Mouse (Mus musculus): ENCODE measurements at regions not wholly inside any gene's neighbourhood (a gene's known extent, or its start where the extent isn't known, plus 50 kb on each side); places are given as distances from the start of the nearest gene placed in this dataset.

DNA sequence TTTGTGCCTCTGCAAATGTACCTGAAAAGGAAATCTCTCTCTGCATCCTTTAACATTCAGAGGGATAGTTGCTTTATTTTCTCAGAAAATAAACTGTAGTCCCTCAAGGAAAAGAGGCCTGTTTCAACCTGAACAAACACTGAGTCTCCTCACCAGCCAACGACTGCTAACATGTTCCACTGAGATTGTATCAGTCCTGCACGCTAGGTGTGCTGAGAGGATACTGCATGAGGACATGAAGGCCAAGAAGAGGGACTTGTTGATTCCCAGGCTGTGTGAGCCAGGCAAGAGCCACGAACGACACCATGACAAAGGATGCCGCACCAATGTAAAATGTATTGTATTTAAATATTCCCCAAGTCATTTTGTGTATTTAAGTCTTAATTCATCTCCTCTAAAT is 65.2 kb downstream of the Gm4791 start:
- no peak for DNase-seq (ENCODE audit: low read depth in 3 of 3, low spot score in 3 of 3)
- Histone ChIP-seq H3K27me3 (ENCODE audit: control insufficient read depth, insufficient read depth, low read length) (no peaks in the 10 kb centered on the region), H3K27ac (no peak overlapping the region), H3K36me3 (replicated peaks; ENCODE audit: control insufficient read depth, insufficient read depth, low read depth) (no peaks in the 10 kb centered on the region), H3K4me3 (ENCODE audit: insufficient read depth in 1 of 2, low read depth in 2 of 2, low read length in 2 of 2) (no peak overlapping the region), H3K4me2 (ENCODE audit: low read depth) (no peak overlapping the region), H3K9ac (replicated peaks) (no peak overlapping the region), H3K4me1 (replicated peaks; ENCODE audit: control insufficient read depth in 2 of 2, insufficient read depth in 2 of 2, low read length in 1 of 2) (no peaks in the 10 kb centered on the region), H3K9me3 (ENCODE audit: control insufficient read depth, low read length) (no peaks in the 10 kb centered on the region)
- 55% methylated on average over 5 of the region's 5 CpGs for WGBS (ENCODE audit: insufficient replicate concordance)
- no peak for TF ChIP-seq EP300 (IDR thresholded peaks at IDR 0.05; ENCODE audit: low read depth)
- no peak for TF ChIP-seq CTCF (IDR thresholded peaks at IDR 0.05; ENCODE audit: low read depth)
- no peak for ATAC-seq (ENCODE audit: insufficient read depth)

DNA sequence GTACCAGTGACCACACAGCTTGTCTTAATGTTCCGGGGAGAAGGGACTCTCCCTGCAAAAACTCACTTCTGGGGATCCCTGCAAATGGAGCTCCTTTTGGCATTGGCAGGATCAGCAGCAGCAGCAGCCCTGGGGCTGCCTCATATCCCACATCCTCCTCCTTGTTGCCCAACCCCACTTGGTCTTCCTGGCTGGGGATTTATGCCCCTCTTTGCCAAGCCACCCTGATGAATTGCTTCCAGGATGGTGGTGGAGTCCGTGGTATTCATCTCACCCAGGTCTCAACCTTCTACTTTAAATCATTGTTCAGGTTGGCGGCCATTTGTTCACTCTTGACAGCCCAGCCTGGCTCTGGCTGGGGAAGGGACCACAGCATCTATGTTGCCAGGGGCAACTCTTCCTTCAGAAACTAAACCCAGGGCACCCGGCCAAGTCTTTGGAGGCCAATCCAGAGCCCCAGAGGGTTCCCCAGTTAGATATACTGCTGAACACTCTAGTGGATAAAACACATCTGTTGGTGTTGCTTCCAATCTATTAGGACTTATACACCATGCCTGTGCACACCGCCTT is 66.0 kb downstream of the Gm4791 start:
- H3K27me3 ChIP-seq (ENCODE audit: control insufficient read depth, insufficient read depth, low read length) = no peaks in the 10 kb centered on the region
- H3K9ac ChIP-seq (replicated peaks) = no peak overlapping the region
- TF ChIP-seq EP300 (IDR thresholded peaks at IDR 0.05; ENCODE audit: low read depth) (no peak), CTCF (IDR thresholded peaks at IDR 0.05; ENCODE audit: low read depth) (no peak)
- WGBS (ENCODE audit: insufficient replicate concordance) = 47% methylated on average over 5 of the region's 5 CpGs
- no peaks in the 10 kb centered on the region for H3K9me3 ChIP-seq (ENCODE audit: control insufficient read depth, low read length)
- ATAC-seq (ENCODE audit: insufficient read depth) = no peak
- DNase-seq (ENCODE audit: low read depth in 3 of 3, low spot score in 3 of 3) = no peak
- H3K4me3 ChIP-seq (ENCODE audit: insufficient read depth in 1 of 2, low read depth in 2 of 2, low read length in 2 of 2) = no peak overlapping the region
- H3K36me3 ChIP-seq (replicated peaks; ENCODE audit: control insufficient read depth, insufficient read depth, low read depth) = no peaks in the 10 kb centered on the region
- no peak overlapping the region for H3K27ac ChIP-seq
- H3K4me2 ChIP-seq (ENCODE audit: low read depth) = no peak overlapping the region
- no peaks in the 10 kb centered on the region for H3K4me1 ChIP-seq (replicated peaks; ENCODE audit: control insufficient read depth in 2 of 2, insufficient read depth in 2 of 2, low read length in 1 of 2)

DNA sequence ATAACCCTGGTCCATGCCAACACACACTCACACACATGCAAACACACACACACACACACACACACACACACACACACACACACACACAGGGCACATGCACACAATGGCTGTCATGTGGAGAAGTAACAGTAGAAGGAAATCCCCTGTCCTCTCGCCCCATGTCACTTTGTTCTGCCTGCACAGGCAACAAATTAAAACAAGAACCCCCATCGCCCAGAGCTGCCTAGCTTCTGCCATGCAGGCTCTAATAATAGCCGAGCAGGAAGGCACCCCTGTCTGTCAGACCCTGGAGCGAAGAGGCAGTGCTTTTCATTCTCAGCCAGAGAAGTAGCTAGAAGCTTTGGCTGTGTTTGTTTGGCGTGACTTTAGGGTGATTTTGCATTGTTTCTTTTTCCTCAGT is 70.9 kb downstream of the Gm4791 start:
- Histone ChIP-seq H3K4me2 (ENCODE audit: low read depth) (no peak overlapping the region), H3K9ac (replicated peaks) (no peak overlapping the region), H3K4me3 (ENCODE audit: insufficient read depth in 1 of 2, low read depth in 2 of 2, low read length in 2 of 2) (no peak overlapping the region), H3K27me3 (ENCODE audit: control insufficient read depth, insufficient read depth, low read length) (no peaks in the 10 kb centered on the region), H3K4me1 (replicated peaks; ENCODE audit: control insufficient read depth in 2 of 2, insufficient read depth in 2 of 2, low read length in 1 of 2) (no peaks in the 10 kb centered on the region), H3K9me3 (ENCODE audit: control insufficient read depth, low read length) (no peaks in the 10 kb centered on the region), H3K27ac (no peak overlapping the region), H3K36me3 (replicated peaks; ENCODE audit: control insufficient read depth, insufficient read depth, low read depth) (no peaks in the 10 kb centered on the region)
- DNase-seq (ENCODE audit: low read depth in 3 of 3, low spot score in 3 of 3) = no peak
- 16% methylated on average over 5 of the region's 5 CpGs for WGBS (ENCODE audit: insufficient replicate concordance)
- ATAC-seq (ENCODE audit: insufficient read depth) = no peak
- TF ChIP-seq CTCF (IDR thresholded peaks at IDR 0.05; ENCODE audit: low read depth) (no peak), EP300 (IDR thresholded peaks at IDR 0.05; ENCODE audit: low read depth) (no peak)

DNA sequence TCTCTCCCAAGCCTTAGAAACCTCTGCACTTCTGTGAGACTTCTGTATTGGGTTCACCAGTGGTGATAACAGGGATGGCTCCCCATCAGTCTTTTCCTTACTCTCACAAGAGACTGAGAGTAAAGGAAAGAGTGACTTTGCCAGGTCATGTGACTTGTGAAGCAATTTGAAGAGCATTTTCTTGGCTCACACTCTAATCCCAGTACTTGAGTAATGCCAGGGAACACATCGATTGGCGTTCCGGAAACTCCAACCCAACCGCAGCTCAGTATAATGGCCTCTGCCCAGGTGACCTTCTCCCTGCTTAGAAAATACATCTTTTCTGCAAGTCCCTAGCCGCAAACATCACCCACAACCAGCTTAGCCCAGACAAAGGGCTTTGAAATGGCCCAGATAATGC is 72.4 kb downstream of the Gm4791 start:
- H3K27ac ChIP-seq = no peak overlapping the region
- ATAC-seq (ENCODE audit: insufficient read depth) (no peak), DNase-seq (ENCODE audit: low read depth in 3 of 3, low spot score in 3 of 3) (no peak)
- no peaks in the 10 kb centered on the region for H3K4me1 ChIP-seq (replicated peaks; ENCODE audit: control insufficient read depth in 2 of 2, insufficient read depth in 2 of 2, low read length in 1 of 2)
- H3K9me3 ChIP-seq (ENCODE audit: control insufficient read depth, low read length) = no peaks in the 10 kb centered on the region
- no peak overlapping the region for H3K9ac ChIP-seq (replicated peaks)
- H3K4me2 ChIP-seq (ENCODE audit: low read depth) = no peak overlapping the region
- WGBS (ENCODE audit: insufficient replicate concordance) = 70% methylated on average over 5 of the region's 5 CpGs
- no peaks in the 10 kb centered on the region for H3K36me3 ChIP-seq (replicated peaks; ENCODE audit: control insufficient read depth, insufficient read depth, low read depth)
- no peak overlapping the region for H3K4me3 ChIP-seq (ENCODE audit: insufficient read depth in 1 of 2, low read depth in 2 of 2, low read length in 2 of 2)
- H3K27me3 ChIP-seq (ENCODE audit: control insufficient read depth, insufficient read depth, low read length) = no peaks in the 10 kb centered on the region
- TF ChIP-seq CTCF (IDR thresholded peaks at IDR 0.05; ENCODE audit: low read depth) = no peak
- no peak for TF ChIP-seq EP300 (IDR thresholded peaks at IDR 0.05; ENCODE audit: low read depth)

DNA sequence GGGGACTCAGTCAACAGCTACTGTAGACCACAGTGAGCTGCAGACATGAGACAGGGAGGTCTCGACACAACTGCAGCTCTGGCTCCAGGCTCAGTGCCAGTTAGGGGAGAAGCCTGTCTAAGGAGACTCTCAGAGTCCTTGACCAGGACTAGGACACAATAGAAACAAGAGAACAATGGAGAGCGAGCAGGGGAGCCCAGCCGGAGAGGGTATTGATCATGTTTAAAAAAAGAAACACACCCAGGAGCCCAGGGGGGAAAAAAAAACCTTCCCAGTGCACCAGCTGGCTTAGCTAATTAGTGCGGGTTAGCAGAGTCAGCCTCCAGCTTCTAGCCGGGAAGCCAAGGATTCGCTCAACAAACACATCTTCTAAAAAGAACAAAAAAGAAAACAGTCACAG is 78.4 kb downstream of the Gm4791 start:
- Histone ChIP-seq H3K4me2 (ENCODE audit: low read depth) (no peak overlapping the region), H3K9ac (replicated peaks) (no peak overlapping the region), H3K27ac (no peak overlapping the region), H3K4me3 (ENCODE audit: insufficient read depth in 1 of 2, low read depth in 2 of 2, low read length in 2 of 2) (no peak overlapping the region), H3K4me1 (replicated peaks; ENCODE audit: control insufficient read depth in 2 of 2, insufficient read depth in 2 of 2, low read length in 1 of 2) (no peaks in the 10 kb centered on the region), H3K36me3 (replicated peaks; ENCODE audit: control insufficient read depth, insufficient read depth, low read depth) (no peaks in the 10 kb centered on the region), H3K27me3 (ENCODE audit: control insufficient read depth, insufficient read depth, low read length) (no peaks in the 10 kb centered on the region), H3K9me3 (ENCODE audit: control insufficient read depth, low read length) (no peaks in the 10 kb centered on the region)
- TF ChIP-seq EP300 (IDR thresholded peaks at IDR 0.05; ENCODE audit: low read depth) (no peak), CTCF (IDR thresholded peaks at IDR 0.05; ENCODE audit: low read depth) (no peak)
- WGBS (ENCODE audit: insufficient replicate concordance) = 23% methylated on average over 6 of the region's 6 CpGs
- ATAC-seq (ENCODE audit: insufficient read depth) (no peak), DNase-seq (ENCODE audit: low read depth in 3 of 3, low spot score in 3 of 3) (no peak)
